ENCODE assay signal across 18 mouse cellular contexts in genomic region chr5:31687972-31688371, GRCm38 (mm10). TPM values are rescaled to one million over a fixed set of nuclear protein-coding genes. Genes with fewer than 3 reads are reported as not detected.
DNase-seq lines count a peak whose midpoint lies in the region; ATAC-seq and TF ChIP-seq lines count a peak whose summit lies in the region.
"Had no signal": no experiment of that assay in that cellular context is flagged by ENCODE, and none has a peak within 500 bp of the region (broad histone marks: within the 10 kb centered on the region; RNA-seq: fewer than 3 reads in every experiment).

No protein-coding gene starts in this region.

- peak overlapping the region; percentile 66 for H3K27ac ChIP-seq in liver, embryonic 14.5 days
- H3K27ac ChIP-seq in hindbrain, embryonic 10.5 days: no peak overlapping the region
- H3K27ac ChIP-seq in layer of hippocampus, adult 2 months: no peak overlapping the region
- H3K27ac ChIP-seq: embryonic facial prominence, embryonic 12.5 days; forebrain, embryonic 13.5 days; gastrocnemius, adult 2 months; hindbrain, embryonic 15.5 days had no signal

- H3K4me1 ChIP-seq in liver, embryonic 14.5 days (replicated peaks; ENCODE audit: control insufficient read depth in 2 of 2, insufficient read depth in 2 of 2, low read length in 1 of 2): peaks cover 23 to 25% of the 10 kb centered on the region in 2 experiments
- no peaks in the 10 kb centered on the region for H3K4me1 ChIP-seq in hindbrain, embryonic 10.5 days (replicated peaks)
- H3K4me1 ChIP-seq: forebrain, embryonic 13.5 days; hindbrain, embryonic 15.5 days had no signal

- no peaks in the 10 kb centered on the region for H3K9me3 ChIP-seq in liver, embryonic 14.5 days (ENCODE audit: control insufficient read depth, low read length)
- H3K9me3 ChIP-seq in hindbrain, embryonic 10.5 days: no peaks in the 10 kb centered on the region
- H3K9me3 ChIP-seq: embryonic facial prominence, embryonic 12.5 days; forebrain, embryonic 13.5 days; heart, embryonic 12.5 days; hindbrain, embryonic 15.5 days had no signal

- H3K4me2 ChIP-seq in liver, embryonic 14.5 days (ENCODE audit: low read depth): peak overlapping the region; percentile 25
- H3K4me2 ChIP-seq: embryonic facial prominence, embryonic 12.5 days; forebrain, embryonic 13.5 days; heart, embryonic 12.5 days; hindbrain, embryonic 15.5 days had no signal

- no peaks in the 10 kb centered on the region for H3K27me3 ChIP-seq in liver, embryonic 14.5 days (ENCODE audit: control insufficient read depth, insufficient read depth, low read length)
- H3K27me3 ChIP-seq in hindbrain, embryonic 10.5 days (ENCODE audit: insufficient read depth, poor library complexity, severe bottlenecking): no peaks in the 10 kb centered on the region
- H3K27me3 ChIP-seq: embryonic facial prominence, embryonic 12.5 days; forebrain, embryonic 13.5 days; heart, embryonic 12.5 days; hindbrain, embryonic 15.5 days had no signal

- ATAC-seq in erythroblast, adult 5-6 weeks (replicated peaks; ENCODE audit: low FRiP score, poor library complexity, severe bottlenecking): peak; percentile 67
- peak; percentile 32; the same call in 1 of the 2 replicates for ATAC-seq in liver, embryonic 14.5 days (ENCODE audit: insufficient read depth)
- peak; percentile 85 for ATAC-seq in megakaryocyte progenitor cell, adult 5-6 weeks (replicated peaks; ENCODE audit: poor library complexity)
- ATAC-seq: activated CD4-positive, CD25-positive, alpha-beta regulatory T cell, adult 4 months; forebrain, embryonic 13.5 days; forebrain, postnatal 0 days had no signal

- H3K36me3 ChIP-seq in liver, embryonic 14.5 days (replicated peaks; ENCODE audit: control insufficient read depth, insufficient read depth, low read depth): no peaks in the 10 kb centered on the region
- H3K36me3 ChIP-seq in hindbrain, embryonic 10.5 days: no peaks in the 10 kb centered on the region
- H3K36me3 ChIP-seq: embryonic facial prominence, embryonic 12.5 days; heart, embryonic 12.5 days; hindbrain, embryonic 15.5 days had no signal

- no peak overlapping the region for H3K4me3 ChIP-seq in liver, embryonic 14.5 days (ENCODE audit: insufficient read depth in 1 of 2, low read depth in 2 of 2, low read length in 2 of 2)
- no peak overlapping the region for H3K4me3 ChIP-seq in hindbrain, embryonic 10.5 days
- H3K4me3 ChIP-seq in layer of hippocampus, adult 2 months: no peak overlapping the region
- H3K4me3 ChIP-seq: embryonic facial prominence, embryonic 12.5 days; forebrain, embryonic 13.5 days; gastrocnemius, adult 2 months; heart, embryonic 12.5 days; hindbrain, embryonic 15.5 days had no signal

- peak; percentile 74 for TF ChIP-seq EP300 in liver, embryonic 14.5 days (IDR thresholded peaks at IDR 0.05; ENCODE audit: low read depth)

- 24% methylated on average over 3 of the region's 3 CpGs for WGBS in liver, embryonic 14.5 days (ENCODE audit: insufficient replicate concordance)
- WGBS in hindbrain, embryonic 10.5 days: 91% methylated on average over 3 of the region's 3 CpGs

- 0 out of 2 replicates have a peak overlapping the region, but pooled peaks have one; percentile 23 for H3K9ac ChIP-seq in liver, embryonic 14.5 days (replicated peaks)
- H3K9ac ChIP-seq: embryonic facial prominence, embryonic 12.5 days; forebrain, embryonic 13.5 days; forebrain, postnatal 0 days; heart, embryonic 12.5 days; hindbrain, embryonic 15.5 days had no signal

- DNase-seq in MEL-GATA-1-ER (ENCODE audit: extremely low read depth, low read depth): peak; percentile 42
- DNase-seq in liver, embryonic 14.5 days (ENCODE audit: low read depth in 3 of 3, low spot score in 3 of 3): peak in 1 of 3 experiments; percentile 43
- DNase-seq in hindbrain, embryonic 10.5 days (ENCODE audit: low spot score): no peak
- DNase-seq in layer of hippocampus, adult 2 months (ENCODE audit: low spot score in 2 of 2): no peak
- no peak for DNase-seq in layer of hippocampus, adult 9-11 months
- DNase-seq: adrenal gland, postnatal 25 days; cerebellum, adult 2 months; cerebellum, postnatal 10 days; forebrain, postnatal 0 days; gastrocnemius, adult 2 months; gastrocnemius, postnatal 25 days had no signal

- TF ChIP-seq CTCF in liver, embryonic 14.5 days (IDR thresholded peaks at IDR 0.05; ENCODE audit: low read depth): no peak
- TF ChIP-seq CTCF in layer of hippocampus, adult 2 months (conservative IDR thresholded peaks at IDR 0.05): no peak

RNA-seq across cellular contexts. Expression of gene Rbks, which starts 9.5 kb away (rescaled TPM):
- total RNA-seq in erythroblast, adult 5-6 weeks (2015; ENCODE audit: low replicate concordance): 9.4 TPM in 1 of 2 replicates, not detected in the other
- 2.9 and 7.2 TPM in 2 replicates for total RNA-seq in erythroblast, adult 5-6 weeks (2017; ENCODE audit: low replicate concordance)
- polyA plus RNA-seq in liver, embryonic 14.5 days (2012; rRNA removed): 9.4 and 10.1 TPM in 2 replicates
- 20.6 and 22.7 TPM in 2 replicates for polyA plus RNA-seq in liver, embryonic 14.5 days (2014; fragmentation: Nextera tagmentation; extraction: Ambion mirVana)
- 25.8 and 34.6 TPM in 2 replicates for total RNA-seq in megakaryocyte progenitor cell, adult 5-6 weeks (2015)
- 17.7 and 29.3 TPM in 2 replicates for total RNA-seq in megakaryocyte progenitor cell, adult 5-6 weeks (2017)
- polyA plus RNA-seq in hindbrain, embryonic 10.5 days (2016; fragmentation: Nextera tagmentation; extraction: Ambion mirVana): 4.3 and 4.5 TPM in 2 replicates
- 1 to 10 TPM; 4.0 to 4.4 TPM for total RNA-seq in layer of hippocampus, adult 2 months (2021)

RNA-seq across cellular contexts. Expression of gene Babam2, which starts 9.5 kb away (rescaled TPM):
- total RNA-seq in erythroblast, adult 5-6 weeks (2015; ENCODE audit: low replicate concordance): 46.6 and 83.2 TPM in 2 replicates
- total RNA-seq in erythroblast, adult 5-6 weeks (2017; ENCODE audit: low replicate concordance): 15.5 and 15.8 TPM in 2 replicates
- polyA plus RNA-seq in liver, embryonic 14.5 days (2012; rRNA removed): 14.6 and 15.3 TPM in 2 replicates
- polyA plus RNA-seq in liver, embryonic 14.5 days (2014; fragmentation: Nextera tagmentation; extraction: Ambion mirVana): 21.2 and 25.4 TPM in 2 replicates
- total RNA-seq in megakaryocyte progenitor cell, adult 5-6 weeks (2015): 101 and 117 TPM in 2 replicates
- total RNA-seq in megakaryocyte progenitor cell, adult 5-6 weeks (2017): 37.7 and 44.2 TPM in 2 replicates
- 36.8 and 48.5 TPM in 2 replicates for polyA plus RNA-seq in hindbrain, embryonic 10.5 days (2016; fragmentation: Nextera tagmentation; extraction: Ambion mirVana)
- 10 to 100 TPM; 49.3 to 50.4 TPM for total RNA-seq in layer of hippocampus, adult 2 months (2021)

Comparison
In these comparisons a context has a peak if more than half of its experiments do, and no peak if none do; other contexts are left out.
1. ATAC-seq: peak in every context shown above with its lines; median percentile 85 in megakaryocyte progenitor cell, adult 5-6 weeks; 67 in erythroblast, adult 5-6 weeks; 32 in liver, embryonic 14.5 days.